Mouse (Mus musculus) midbrain, embryonic 12.5 days (tissue): ENCODE measurements around the gene Hoxa4. TPM values are rescaled to one million over a fixed set of nuclear protein-coding genes. Genes with fewer than 3 reads are reported as not detected.

Source experiments
- ATAC-seq: fragments of 200-750 bp; cut with Nextera tagmentation; 2 replicates; pipeline ENCODE4 v1.8.0; 2017; ENCODE audit warnings: low read depth, moderate TSS enrichment, moderate library complexity; ENCODE audit not compliant: low FRiP score
- H3K27ac ChIP-seq: fragments of 300-500 bp; sonication (generic); replicated peaks from 2 replicates; pipeline ENCODE4 v1.5.1; 2016; ENCODE audit warnings: mild to moderate bottlenecking
- H3K27me3 ChIP-seq: fragments of 300-500 bp; sonication (generic); 2 replicates; pipeline ENCODE4 v1.6.1; 2016; ENCODE audit warnings: mild to moderate bottlenecking
- H3K36me3 ChIP-seq: fragments of 300-500 bp; sonication (generic); 2 replicates; pipeline ENCODE4 v1.6.1; 2016
- H3K4me1 ChIP-seq: fragments of 300-500 bp; sonication (generic); 2 replicates; pipeline ENCODE4 v1.6.1; 2016
- H3K4me2 ChIP-seq: fragments of 300-500 bp; sonication (generic); replicated peaks from 2 replicates; pipeline ENCODE4 v1.6.1; 2016; ENCODE audit warnings: mild to moderate bottlenecking, moderate library complexity
- H3K4me3 ChIP-seq: fragments of 300-500 bp; sonication (generic); 2 replicates; pipeline ENCODE4 v1.5.1; 2016; ENCODE audit warnings: mild to moderate bottlenecking
- H3K9ac ChIP-seq: fragments of 300-500 bp; sonication (generic); replicated peaks from 2 replicates; pipeline ENCODE4 v1.6.1; 2016; ENCODE audit warnings: mild to moderate bottlenecking, moderate library complexity
- H3K9me3 ChIP-seq: fragments of 300-500 bp; sonication (generic); 2 replicates; pipeline ENCODE4 v1.6.1; 2016; ENCODE audit warnings: mild to moderate bottlenecking
- WGBS: fragments of 180-500 bp; shearing (Covaris S2); methylation state at CpG from one replicate; pipeline ENCODE4 v1.1.7; 2016; 5-methylcytosine and 5-hydroxymethylcytosine counted together
- polyA plus RNA-seq: library from polyadenylated mRNA; unstranded; fragments of >200 nt; fragmentation: Nextera tagmentation; extraction: Ambion mirVana; gene quantifications from 2 replicates; pipeline ENCODE4 v1.2.1, GENCODE M21; 2016

The Hoxa4 gene
- polyA plus RNA-seq, 1 experiment from 2014 or later: not detected

GRCm38 (mm10) chr6:52211961-52212360 lies 20.4 kb upstream of the Hoxa4 start:
- Histone ChIP-seq H3K4me3 (no peak overlapping the region), H3K9ac (no peak overlapping the region), H3K27me3 (peaks cover 98% of the 10 kb centered on the region), H3K27ac (no peak overlapping the region), H3K36me3 (no peaks in the 10 kb centered on the region), H3K9me3 (no peaks in the 10 kb centered on the region), H3K4me1 (peaks cover 10% of the 10 kb centered on the region), H3K4me2 (no peak overlapping the region)
- ATAC-seq: no peak
- 4% methylated on average over 13 of the region's 13 CpGs for WGBS

- under 1% methylated on average over 37 of the region's 37 CpGs for WGBS
- Histone ChIP-seq H3K9me3 (no peaks in the 10 kb centered on the region), H3K27ac (no peak overlapping the region), H3K9ac (no peak overlapping the region), H3K36me3 (no peaks in the 10 kb centered on the region), H3K4me1 (peaks cover 8% of the 10 kb centered on the region; the same call in 1 of the 2 replicates), H3K4me3 (no peak overlapping the region), H3K27me3 (peaks cover 98% of the 10 kb centered on the region), H3K4me2 (no peak overlapping the region)
- ATAC-seq: peak; percentile 34
Measured at GRCm38 (mm10) chr6:52211170-52211935, 19.8 kb upstream of the Hoxa4 start.

GRCm38 (mm10) chr6:52209685-52210046 lies 18.1 kb upstream of the Hoxa4 start:
- Histone ChIP-seq H3K4me2 (no peak overlapping the region), H3K27me3 (peaks cover 98% of the 10 kb centered on the region), H3K27ac (no peak overlapping the region), H3K4me1 (peaks cover 8% of the 10 kb centered on the region; the same call in 1 of the 2 replicates), H3K9ac (no peak overlapping the region), H3K9me3 (no peaks in the 10 kb centered on the region), H3K36me3 (no peaks in the 10 kb centered on the region), H3K4me3 (no peak overlapping the region)
- WGBS: 9% methylated on average over 12 of the region's 12 CpGs
- ATAC-seq: no peak

GRCm38 (mm10) chr6:52208868-52209684 lies 17.5 kb upstream of the Hoxa4 start:
- 0 out of 2 replicates have a peak overlapping the region, but pooled peaks have one; percentile 13 for H3K4me3 ChIP-seq
- no peak overlapping the region for H3K27ac ChIP-seq
- H3K27me3 ChIP-seq: peaks cover 98% of the 10 kb centered on the region
- H3K4me2 ChIP-seq: peak overlapping the region; percentile 13; the same call in 1 of the 2 replicates
- H3K9ac ChIP-seq: no peak overlapping the region
- no peaks in the 10 kb centered on the region for H3K36me3 ChIP-seq
- H3K9me3 ChIP-seq: no peaks in the 10 kb centered on the region
- peaks cover 14% of the 10 kb centered on the region; the same call in 1 of the 2 replicates for H3K4me1 ChIP-seq
- WGBS: 5% methylated on average over 18 of the region's 18 CpGs
- ATAC-seq: no peak

GRCm38 (mm10) chr6:52208072-52208867 lies 16.7 kb upstream of the Hoxa4 start, which contains the start of gene Hoxa6:
TSS of gene Hoxa6 (minus strand) at chr6:52208722.
- no peak within 1 kb of the TSS for H3K9ac ChIP-seq
- H3K27ac ChIP-seq: no peak within 1 kb of the TSS
- WGBS: 1% methylated on average over 47 of the region's 47 CpGs
- no peak for ATAC-seq
- H3K4me3 ChIP-seq: 0 out of 2 replicates have a peak within 1 kb of the TSS, but pooled peaks have one; percentile 13
- no peaks in the 10 kb centered on the region for H3K36me3 ChIP-seq
- no peaks in the 10 kb centered on the region for H3K9me3 ChIP-seq
- H3K4me2 ChIP-seq: peak within 1 kb of the TSS; percentile 13; the same call in 1 of the 2 replicates
- peaks cover 99% of the 10 kb centered on the region for H3K27me3 ChIP-seq
- H3K4me1 ChIP-seq: peaks cover 17% of the 10 kb centered on the region; the same call in 1 of the 2 replicates

GRCm38 (mm10) chr6:52207684-52207976 lies 16.1 kb upstream of the Hoxa4 start:
- H3K4me1 ChIP-seq: peaks cover 17% of the 10 kb centered on the region; the same call in 1 of the 2 replicates
- no peaks in the 10 kb centered on the region for H3K36me3 ChIP-seq
- H3K4me2 ChIP-seq: no peak overlapping the region
- no peak overlapping the region for H3K4me3 ChIP-seq
- ATAC-seq: no peak
- H3K9me3 ChIP-seq: no peaks in the 10 kb centered on the region
- H3K9ac ChIP-seq: no peak overlapping the region
- H3K27ac ChIP-seq: no peak overlapping the region
- H3K27me3 ChIP-seq: peaks cover 99% of the 10 kb centered on the region

GRCm38 (mm10) chr6:52206882-52207683 lies 15.5 kb upstream of the Hoxa4 start:
- Histone ChIP-seq H3K4me3 (no peak overlapping the region), H3K27me3 (peaks cover 98% of the 10 kb centered on the region), H3K9ac (no peak overlapping the region), H3K4me1 (peaks cover 17% of the 10 kb centered on the region; the same call in 1 of the 2 replicates), H3K4me2 (no peak overlapping the region), H3K9me3 (no peaks in the 10 kb centered on the region), H3K27ac (no peak overlapping the region), H3K36me3 (no peaks in the 10 kb centered on the region)
- no peak for ATAC-seq
- 3% methylated on average over 4 of the region's 4 CpGs for WGBS

- no peaks in the 10 kb centered on the region for H3K9me3 ChIP-seq
- no peak overlapping the region for H3K4me3 ChIP-seq
- H3K27me3 ChIP-seq: peaks cover 98% of the 10 kb centered on the region
- WGBS: under 1% methylated on average over 55 of the region's 55 CpGs
- H3K9ac ChIP-seq: no peak overlapping the region
- peaks cover 14% of the 10 kb centered on the region; the same call in 1 of the 2 replicates for H3K4me1 ChIP-seq
- H3K27ac ChIP-seq: no peak overlapping the region
- no peak overlapping the region for H3K4me2 ChIP-seq
- no peaks in the 10 kb centered on the region for H3K36me3 ChIP-seq
- ATAC-seq: no peak
Measured at GRCm38 (mm10) chr6:52205638-52206621, 14.4 kb upstream of the Hoxa4 start.

GRCm38 (mm10) chr6:52205221-52205620 lies 13.7 kb upstream of the Hoxa4 start:
- Histone ChIP-seq H3K4me2 (no peak overlapping the region), H3K27ac (no peak overlapping the region), H3K27me3 (peaks cover 99% of the 10 kb centered on the region), H3K9ac (no peak overlapping the region), H3K4me1 (peaks cover 14% of the 10 kb centered on the region; the same call in 1 of the 2 replicates), H3K9me3 (no peaks in the 10 kb centered on the region), H3K36me3 (no peaks in the 10 kb centered on the region), H3K4me3 (no peak overlapping the region)
- no peak for ATAC-seq
- WGBS: 5% methylated on average over 14 of the region's 14 CpGs

- Histone ChIP-seq H3K36me3 (no peaks in the 10 kb centered on the region), H3K27me3 (peaks cover 99% of the 10 kb centered on the region), H3K4me2 (peak within 1 kb of the TSS; percentile 32), H3K9ac (no peak within 1 kb of the TSS), H3K9me3 (no peaks in the 10 kb centered on the region), H3K4me3 (peak within 1 kb of the TSS; percentile 28), H3K27ac (no peak within 1 kb of the TSS), H3K4me1 (peaks cover 14% of the 10 kb centered on the region; the same call in 1 of the 2 replicates)
- no peak for ATAC-seq
- WGBS: under 1% methylated on average over 65 of the region's 65 CpGs
Measured at GRCm38 (mm10) chr6:52204050-52204752, 12.6 kb upstream of the Hoxa4 start, which contains the start of gene Hoxa5. TSS of gene Hoxa5 (minus strand) at chr6:52204587.
